Mouse (Mus musculus) neural tube, embryonic 12.5 days (tissue): ENCODE results near the gene Ppp1r18. TPM values are rescaled to one million over a fixed set of nuclear protein-coding genes. Genes with fewer than 3 reads are reported as not detected.
"Not testable (repeated sequence)": the region's sequence is repeated elsewhere in the genome, so short reads cannot be mapped to it uniquely, and the experiment has no call there.

ENCODE experiments used
- ATAC-seq: fragments of 200-750 bp; cut with Nextera tagmentation; 2 replicates; pipeline ENCODE4 v1.8.0; 2017; ENCODE audit warnings: low read depth, mild to moderate bottlenecking, moderate TSS enrichment, moderate library complexity; ENCODE audit not compliant: low FRiP score
- H3K27ac ChIP-seq: fragments of 300-500 bp; sonication (generic); 2 replicates; pipeline ENCODE4 v1.5.1; 2016
- H3K27me3 ChIP-seq: fragments of 300-500 bp; sonication (generic); replicated peaks from 2 replicates; pipeline ENCODE4 v1.6.1; 2016; ENCODE audit warnings: mild to moderate bottlenecking
- H3K36me3 ChIP-seq: fragments of 300-500 bp; sonication (generic); 2 replicates; pipeline ENCODE4 v1.6.1; 2016; ENCODE audit warnings: mild to moderate bottlenecking
- H3K4me1 ChIP-seq: fragments of 300-500 bp; sonication (generic); 2 replicates; pipeline ENCODE4 v1.6.1; 2016
- H3K4me2 ChIP-seq: fragments of 300-500 bp; sonication (generic); replicated peaks from 2 replicates; pipeline ENCODE4 v1.6.1; 2016; ENCODE audit warnings: mild to moderate bottlenecking
- H3K4me3 ChIP-seq: fragments of 300-500 bp; sonication (generic); 2 replicates; pipeline ENCODE4 v1.5.1; 2016
- H3K9ac ChIP-seq: fragments of 300-500 bp; sonication (generic); 2 replicates; pipeline ENCODE4 v1.6.1; 2016; ENCODE audit warnings: mild to moderate bottlenecking
- H3K9me3 ChIP-seq: fragments of 300-500 bp; sonication (generic); 2 replicates; pipeline ENCODE4 v1.6.1; 2016; ENCODE audit warnings: mild to moderate bottlenecking
- WGBS: fragments of 180-500 bp; shearing (Covaris S2); methylation state at CpG from one replicate; pipeline ENCODE4 v1.1.7; 2016; 5-methylcytosine and 5-hydroxymethylcytosine counted together
- polyA plus RNA-seq: library from polyadenylated mRNA; unstranded; fragments of >200 nt; fragmentation: Nextera tagmentation; extraction: Ambion mirVana; gene quantifications from 2 replicates; pipeline ENCODE4 v1.2.1, GENCODE M21; 2016

The Ppp1r18 gene
- polyA plus RNA-seq, 1 experiment from 2014 or later, result 34.6 TPM

DNA sequence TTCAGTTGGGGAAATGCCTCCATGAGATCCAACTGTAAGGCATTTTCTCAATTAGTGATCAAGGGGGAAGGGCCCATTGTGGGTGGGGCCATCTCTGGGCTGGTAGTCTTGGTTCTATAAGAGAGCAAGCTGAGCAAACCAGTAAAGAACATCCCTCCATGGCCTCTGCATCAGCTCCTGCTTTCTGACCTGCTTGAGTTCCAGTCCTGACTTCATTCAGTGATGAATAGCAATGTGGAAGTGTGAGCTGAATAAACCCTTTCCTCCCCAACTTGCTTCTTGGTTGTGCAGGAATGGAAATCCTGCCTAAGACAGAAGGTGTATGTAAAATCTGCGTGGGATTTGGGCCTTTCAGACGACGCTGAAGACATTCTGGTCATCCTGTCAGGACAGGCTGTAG is 26.4 kb upstream of the Ppp1r18 start:
- not testable (repeated sequence) for H3K27me3 ChIP-seq, H3K27ac ChIP-seq, H3K9me3 ChIP-seq, ATAC-seq
- H3K4me1 ChIP-seq, result peaks cover 39% of the 10 kb centered on the region
- peak overlapping the region; percentile 61; the same call in 1 of the 2 replicates for H3K9ac ChIP-seq
- H3K4me2 ChIP-seq, result peak overlapping the region; percentile 89
- 52% methylated on average over 3 of the region's 3 CpGs for WGBS
- peak overlapping the region; percentile 72 for H3K4me3 ChIP-seq
- H3K36me3 ChIP-seq, result peaks cover 28% of the 10 kb centered on the region

- Histone ChIP-seq H3K36me3 (peaks cover 21% of the 10 kb centered on the region), H3K4me1 (peaks cover 23% of the 10 kb centered on the region), H3K27ac (no peak overlapping the region), H3K27me3 (no peaks in the 10 kb centered on the region), H3K4me3 (peak overlapping the region; percentile 24; the same call in 1 of the 2 replicates), H3K9me3 (no peaks in the 10 kb centered on the region), H3K4me2 (peak overlapping the region; percentile 47), H3K9ac (no peak overlapping the region)
- no peak for ATAC-seq
- WGBS, result 59% methylated on average over 14 of the region's 14 CpGs
These were observed 24.8 kb upstream of the Ppp1r18 start for GRCm38 (mm10) chr17:35840561-35840960.

DNA sequence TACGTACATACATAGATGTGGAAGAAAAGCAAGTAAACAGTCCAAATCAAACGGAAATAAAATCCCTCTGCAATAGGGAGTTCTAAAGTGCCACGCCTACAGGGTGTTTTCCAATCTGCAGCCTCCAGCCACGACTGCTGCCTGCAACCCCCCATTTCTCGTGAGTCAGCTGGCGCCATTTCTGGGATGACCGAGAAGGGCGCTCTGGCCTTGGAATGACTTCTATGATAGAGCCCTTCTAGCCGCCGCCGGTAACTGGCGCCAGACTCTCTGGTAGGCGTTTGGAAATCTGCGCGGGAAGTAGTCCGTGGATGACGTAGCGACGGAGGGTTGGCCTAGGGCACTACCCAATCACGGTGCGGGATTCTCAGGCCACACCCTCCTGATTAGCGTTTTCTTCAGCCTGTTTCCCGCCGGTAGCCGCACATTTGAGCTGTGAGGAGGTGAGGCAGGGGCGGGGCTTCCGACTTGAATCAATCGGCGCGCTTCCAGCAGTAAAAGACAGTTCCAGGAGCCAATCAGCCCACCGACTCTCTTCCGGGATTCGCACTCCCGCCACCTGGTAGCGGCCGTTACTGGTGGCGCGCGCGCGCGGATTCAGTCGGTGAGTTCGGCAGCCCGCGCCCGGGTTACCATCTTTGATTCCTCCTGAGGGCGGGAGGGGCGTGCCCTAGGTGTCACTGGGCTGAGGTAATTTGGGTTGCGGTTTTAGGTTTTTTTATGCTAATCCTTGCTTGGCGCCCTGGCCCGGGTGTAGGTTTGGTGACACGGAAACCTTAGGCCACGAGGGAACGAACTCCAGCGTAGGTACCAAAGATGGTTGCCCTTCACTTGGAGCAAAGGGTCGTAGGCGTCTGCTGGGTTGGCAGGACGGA is 24.1 kb upstream of the Ppp1r18 start, which contains the start of gene Mdc1:
Gene Mdc1, plus strand, starts transcription at position 440 of the 875 bp plus-strand sequence.
- Histone ChIP-seq H3K4me3 (peak within 1 kb of the TSS; percentile 53), H3K27ac (0 out of 2 replicates have a peak within 1 kb of the TSS, but pooled peaks have one; percentile 26), H3K36me3 (peaks cover 21% of the 10 kb centered on the region), H3K9ac (peak within 1 kb of the TSS; percentile 64), H3K4me2 (peak within 1 kb of the TSS; percentile 65), H3K27me3 (no peaks in the 10 kb centered on the region), H3K4me1 (peaks cover 16% of the 10 kb centered on the region), H3K9me3 (no peaks in the 10 kb centered on the region)
- under 1% methylated on average over 59 of the region's 59 CpGs for WGBS
- ATAC-seq, result peak; percentile 88

- H3K4me3 ChIP-seq, result peak overlapping the region; percentile 53
- H3K27ac ChIP-seq, result 0 out of 2 replicates have a peak overlapping the region, but pooled peaks have one; percentile 26
- H3K4me1 ChIP-seq, result peaks cover 16% of the 10 kb centered on the region
- peak overlapping the region; percentile 64 for H3K9ac ChIP-seq
- H3K9me3 ChIP-seq, result no peaks in the 10 kb centered on the region
- ATAC-seq, result no peak
- 20% methylated on average over 11 of the region's 11 CpGs for WGBS
- peak overlapping the region; percentile 65 for H3K4me2 ChIP-seq
- no peaks in the 10 kb centered on the region for H3K27me3 ChIP-seq
- peaks cover 21% of the 10 kb centered on the region for H3K36me3 ChIP-seq
These were observed 23.4 kb upstream of the Ppp1r18 start for GRCm38 (mm10) chr17:35842006-35842405.

GRCm38 (mm10) chr17:35843514-35843913 is 21.9 kb upstream of the Ppp1r18 start:
- no peak overlapping the region for H3K4me3 ChIP-seq
- peaks cover 16% of the 10 kb centered on the region for H3K4me1 ChIP-seq
- H3K27me3 ChIP-seq, result no peaks in the 10 kb centered on the region
- no peak overlapping the region for H3K9ac ChIP-seq
- peaks cover 36% of the 10 kb centered on the region for H3K36me3 ChIP-seq
- H3K27ac ChIP-seq, result no peak overlapping the region
- H3K4me2 ChIP-seq, result no peak overlapping the region
- no peak for ATAC-seq
- H3K9me3 ChIP-seq, result no peaks in the 10 kb centered on the region
- WGBS, result 92% methylated on average over 3 of the region's 3 CpGs

- H3K9ac ChIP-seq, result no peak overlapping the region
- H3K4me1 ChIP-seq, result no peaks in the 10 kb centered on the region
- no peak for ATAC-seq
- no peaks in the 10 kb centered on the region for H3K9me3 ChIP-seq
- WGBS, result 69% methylated on average over 1 of the region's 1 CpGs
- H3K4me3 ChIP-seq, result no peak overlapping the region
- H3K36me3 ChIP-seq, result peaks cover 76% of the 10 kb centered on the region
- no peak overlapping the region for H3K27ac ChIP-seq
- H3K4me2 ChIP-seq, result no peak overlapping the region
- no peaks in the 10 kb centered on the region for H3K27me3 ChIP-seq
These were observed 17.3 kb upstream of the Ppp1r18 start for GRCm38 (mm10) chr17:35848112-35848511.

GRCm38 (mm10) chr17:35850974-35851373 is 14.4 kb upstream of the Ppp1r18 start:
- no peak overlapping the region for H3K4me3 ChIP-seq
- no peaks in the 10 kb centered on the region for H3K4me1 ChIP-seq
- WGBS, result 94% methylated on average over 3 of the region's 3 CpGs
- no peak for ATAC-seq
- no peaks in the 10 kb centered on the region for H3K27me3 ChIP-seq
- no peaks in the 10 kb centered on the region for H3K9me3 ChIP-seq
- peaks cover 85% of the 10 kb centered on the region for H3K36me3 ChIP-seq
- no peak overlapping the region for H3K9ac ChIP-seq
- no peak overlapping the region for H3K4me2 ChIP-seq
- no peak overlapping the region for H3K27ac ChIP-seq

- H3K36me3 ChIP-seq, result peaks cover 30% of the 10 kb centered on the region
- H3K9ac ChIP-seq, result no peak overlapping the region
- H3K27ac ChIP-seq, result no peak overlapping the region
- no peaks in the 10 kb centered on the region for H3K27me3 ChIP-seq
- H3K4me2 ChIP-seq, result no peak overlapping the region
- no peak for ATAC-seq
- peaks cover 8% of the 10 kb centered on the region; the same call in 1 of the 2 replicates for H3K4me1 ChIP-seq
- H3K9me3 ChIP-seq, result no peaks in the 10 kb centered on the region
- no peak overlapping the region for H3K4me3 ChIP-seq
- WGBS, result 93% methylated on average over 1 of the region's 1 CpGs
These were observed 6.0 kb upstream of the Ppp1r18 start for GRCm38 (mm10) chr17:35859371-35859770.

DNA sequence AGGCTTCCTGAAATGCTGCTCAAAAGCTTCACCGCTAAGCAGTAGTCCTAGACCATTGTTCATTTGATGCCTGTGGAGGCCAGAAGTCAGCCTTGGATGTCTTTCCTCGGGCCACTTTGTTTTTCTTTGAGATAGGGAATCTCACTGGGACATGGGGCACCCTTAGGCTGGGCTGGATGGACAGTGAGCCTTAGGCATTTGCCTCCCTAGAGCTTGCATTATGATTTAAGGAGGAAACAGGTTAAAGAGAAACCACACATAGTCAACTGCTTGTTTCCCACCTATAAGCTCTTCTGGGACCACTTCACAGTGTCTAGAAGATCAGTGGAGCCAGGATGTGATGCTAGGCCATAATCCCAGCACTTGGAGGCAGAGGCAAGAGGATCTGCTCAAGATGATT is 5.6 kb upstream of the Ppp1r18 start:
- Histone ChIP-seq H3K4me2 (no peak overlapping the region), H3K4me3 (no peak overlapping the region), H3K36me3 (peaks cover 25% of the 10 kb centered on the region), H3K9me3 (no peaks in the 10 kb centered on the region), H3K27ac (no peak overlapping the region), H3K27me3 (no peaks in the 10 kb centered on the region), H3K9ac (no peak overlapping the region), H3K4me1 (peaks cover 11% of the 10 kb centered on the region)
- WGBS, result 67% methylated on average over 2 of the region's 2 CpGs
- ATAC-seq, result no peak

DNA sequence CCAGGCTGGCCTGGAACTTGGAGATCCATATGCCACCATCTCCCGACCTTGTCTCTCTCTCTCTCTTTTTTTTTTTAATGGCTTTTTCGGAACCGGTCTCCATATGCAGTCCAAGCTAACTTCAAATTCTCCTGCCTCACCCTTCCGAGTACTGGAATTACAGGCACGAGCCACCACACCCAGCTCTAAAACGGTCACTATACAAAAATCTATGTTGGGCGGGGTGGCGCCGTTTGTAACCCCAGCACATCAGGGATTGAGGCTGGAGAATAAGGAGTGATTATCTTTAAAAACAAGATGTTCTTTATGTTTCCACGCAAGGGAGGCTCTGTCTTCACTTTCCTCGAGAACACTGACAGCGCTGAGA is 4.6 kb upstream of the Ppp1r18 start:
- WGBS, result 5% methylated on average over 12 of the region's 12 CpGs
- Histone ChIP-seq H3K9ac (peak overlapping the region; percentile 66), H3K27ac (peak overlapping the region; percentile 79; the same call in 1 of the 2 replicates), H3K4me3 (peak overlapping the region; percentile 54), H3K4me1 (peaks cover 18% of the 10 kb centered on the region), H3K36me3 (peaks cover 21% of the 10 kb centered on the region), H3K27me3 (no peaks in the 10 kb centered on the region), H3K9me3 (no peaks in the 10 kb centered on the region), H3K4me2 (peak overlapping the region; percentile 69)
- ATAC-seq, result no peak

GRCm38 (mm10) chr17:35861198-35861857 is 4.1 kb upstream of the Ppp1r18 start, which contains the start of gene Nrm:
TSS of gene Nrm (plus strand) at chr17:35861318.
- under 1% methylated on average over 47 of the region's 47 CpGs for WGBS
- H3K4me3 ChIP-seq, result peak within 1 kb of the TSS; percentile 54
- peak within 1 kb of the TSS; percentile 69 for H3K4me2 ChIP-seq
- H3K9me3 ChIP-seq, result no peaks in the 10 kb centered on the region
- H3K27me3 ChIP-seq, result no peaks in the 10 kb centered on the region
- peak within 1 kb of the TSS; percentile 66 for H3K9ac ChIP-seq
- H3K36me3 ChIP-seq, result peaks cover 21% of the 10 kb centered on the region
- H3K27ac ChIP-seq, result peak within 1 kb of the TSS; percentile 79
- peaks cover 18% of the 10 kb centered on the region for H3K4me1 ChIP-seq
- ATAC-seq, result peak; percentile 85

GRCm38 (mm10) chr17:35864832-35865353 is 500 bp upstream of the Ppp1r18 start:
- WGBS, result 24% methylated on average over 10 of the region's 10 CpGs
- peak overlapping the region; percentile 100 for H3K4me2 ChIP-seq
- H3K27ac ChIP-seq, result peak overlapping the region; percentile 95
- no peaks in the 10 kb centered on the region; the same call in 1 of the 2 replicates for H3K36me3 ChIP-seq
- H3K4me3 ChIP-seq, result peak overlapping the region; percentile 61
- H3K9me3 ChIP-seq, result no peaks in the 10 kb centered on the region
- ATAC-seq, result no peak
- H3K27me3 ChIP-seq, result no peaks in the 10 kb centered on the region
- peak overlapping the region; percentile 92 for H3K9ac ChIP-seq
- H3K4me1 ChIP-seq, result peaks cover 49% of the 10 kb centered on the region
